Mouse (Mus musculus) olfactory bulb, adult 2 months (tissue): ENCODE data around the gene Fancl.
"Not testable (repeated sequence)": the region's sequence is repeated elsewhere in the genome, so short reads cannot be mapped to it uniquely, and the experiment has no call there.

Experiments used
- CTCF ChIP-seq: fragments of 200-500 bp; IDR thresholded peaks from 2 replicates; pipeline ENCODE4 v1.5.1; 2012; ENCODE audit warnings: low read depth, mild to moderate bottlenecking, low read length, moderate library complexity; ENCODE audit not compliant: insufficient read depth
- POLR2A ChIP-seq: fragments of 200-500 bp; IDR thresholded peaks from 2 replicates; pipeline ENCODE4 v1.6.1; 2012; ENCODE audit warnings: mild to moderate bottlenecking, low read depth, low read length, moderate library complexity; ENCODE audit not compliant: insufficient read depth

GRCm38 (mm10) chr11:26371980-26372379, 14.0 kb upstream of the Fancl start:
- not testable (repeated sequence) for TF ChIP-seq CTCF, POLR2A
